Mouse (Mus musculus): ENCODE data around the gene Bri3. TPM values are rescaled to one million over a fixed set of nuclear protein-coding genes. Genes with fewer than 3 reads are reported as not detected.
A peak's percentile ranks its signal among the peaks of the same experiment; 100 is the strongest.

Bri3 gene
- total and polyA plus RNA-seq, 2 experiments from 2014 or later: 18.2 to 114 TPM

- H3K4me3 ChIP-seq (ENCODE audit: low read length): no peak overlapping the region
- no peak for TF ChIP-seq CTCF (IDR thresholded peaks at IDR 0.05; ENCODE audit: low read depth)
- 63% methylated on average over 8 of the region's 8 CpGs for WGBS
Observed at GRCm38 (mm10) chr5:144267535-144268241, 23.5 kb downstream of the Bri3 start.

GRCm38 (mm10) chr5:144269926-144270325, 25.7 kb downstream of the Bri3 start:
- no peak overlapping the region for H3K4me2 ChIP-seq (ENCODE audit: low read depth, low read length)
- H3K4me3 ChIP-seq (ENCODE audit: low read length): no peak overlapping the region
- H3K4me1 ChIP-seq (ENCODE audit: insufficient read depth, low read length): no peaks in the 10 kb centered on the region
- DNase-seq (ENCODE audit: low spot score) (no peak), ATAC-seq (no peak)
- H3K9me3 ChIP-seq (ENCODE audit: low read length): no peaks in the 10 kb centered on the region
- no peak overlapping the region for H3K9ac ChIP-seq (replicated peaks; ENCODE audit: low read length)
- no peak overlapping the region for H3K27ac ChIP-seq
- H3K36me3 ChIP-seq (ENCODE audit: insufficient read depth, low read length): peaks cover under 1% of the 10 kb centered on the region; the same call in 1 of the 2 replicates
- no peaks in the 10 kb centered on the region for H3K27me3 ChIP-seq (ENCODE audit: insufficient read depth, low read length)
- 92% methylated on average over 7 of the region's 7 CpGs for WGBS
- no peak for TF ChIP-seq CTCF (IDR thresholded peaks at IDR 0.05; ENCODE audit: low read depth)

More at GRCm38 (mm10) chr5:144267535-144268241, 23.5 kb downstream of the Bri3 start:
- no peaks in the 10 kb centered on the region for H3K27me3 ChIP-seq (ENCODE audit: insufficient read depth, low read length)
- H3K27ac ChIP-seq: no peak overlapping the region
- peak; percentile 43 for DNase-seq (ENCODE audit: low spot score)
- H3K9me3 ChIP-seq (ENCODE audit: low read length): no peaks in the 10 kb centered on the region
- H3K9ac ChIP-seq (replicated peaks; ENCODE audit: low read length): no peak overlapping the region
- ATAC-seq: no peak
- no peaks in the 10 kb centered on the region for H3K4me1 ChIP-seq (ENCODE audit: insufficient read depth, low read length)
- H3K4me2 ChIP-seq (ENCODE audit: low read depth, low read length): no peak overlapping the region
- peaks cover 8% of the 10 kb centered on the region; the same call in 1 of the 2 replicates for H3K36me3 ChIP-seq (ENCODE audit: insufficient read depth, low read length)

GRCm38 (mm10) chr5:144270420-144270819, 26.2 kb downstream of the Bri3 start:
- H3K4me2 ChIP-seq (ENCODE audit: low read depth, low read length): no peak overlapping the region
- H3K27ac ChIP-seq: no peak overlapping the region
- no peak for TF ChIP-seq CTCF (IDR thresholded peaks at IDR 0.05; ENCODE audit: low read depth)
- ATAC-seq (no peak), DNase-seq (ENCODE audit: low spot score) (no peak)
- H3K4me1 ChIP-seq (ENCODE audit: insufficient read depth, low read length): no peaks in the 10 kb centered on the region
- H3K27me3 ChIP-seq (ENCODE audit: insufficient read depth, low read length): no peaks in the 10 kb centered on the region
- no peaks in the 10 kb centered on the region; the same call in 1 of the 2 replicates for H3K36me3 ChIP-seq (ENCODE audit: insufficient read depth, low read length)
- no peaks in the 10 kb centered on the region for H3K9me3 ChIP-seq (ENCODE audit: low read length)
- H3K4me3 ChIP-seq (ENCODE audit: low read length): no peak overlapping the region
- no peak overlapping the region for H3K9ac ChIP-seq (replicated peaks; ENCODE audit: low read length)
- WGBS: 90% methylated on average over 8 of the region's 8 CpGs

DNA sequence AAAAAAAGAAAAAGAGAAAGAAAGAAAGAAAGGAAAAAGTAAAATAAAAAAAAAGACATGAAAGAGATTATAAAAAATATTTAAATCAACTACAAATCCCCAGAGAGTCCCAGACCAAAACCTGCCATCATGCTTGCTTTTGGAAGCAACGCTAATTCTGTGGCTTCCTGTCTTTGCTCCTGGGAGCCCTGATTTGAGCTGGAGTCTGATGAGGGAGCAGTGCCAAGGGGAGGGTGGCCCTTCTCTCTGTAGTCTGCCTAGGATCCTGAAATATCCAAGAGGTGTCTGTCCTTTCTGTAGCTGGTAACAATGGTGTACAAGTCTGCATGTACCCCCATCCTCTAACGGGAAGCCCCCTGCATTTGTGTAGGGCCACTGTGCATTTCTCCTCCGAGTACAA, 26.9 kb downstream of the Bri3 start:
- ATAC-seq (no peak), DNase-seq (ENCODE audit: low spot score) (no peak)
- Histone ChIP-seq H3K9me3 (ENCODE audit: low read length) (no peaks in the 10 kb centered on the region), H3K4me1 (ENCODE audit: insufficient read depth, low read length) (no peaks in the 10 kb centered on the region), H3K4me3 (ENCODE audit: low read length) (no peak overlapping the region), H3K4me2 (ENCODE audit: low read depth, low read length) (no peak overlapping the region), H3K27ac (no peak overlapping the region), H3K27me3 (ENCODE audit: insufficient read depth, low read length) (no peaks in the 10 kb centered on the region), H3K9ac (replicated peaks; ENCODE audit: low read length) (no peak overlapping the region), H3K36me3 (ENCODE audit: insufficient read depth, low read length) (no peaks in the 10 kb centered on the region; the same call in 1 of the 2 replicates)
- TF ChIP-seq CTCF (IDR thresholded peaks at IDR 0.05; ENCODE audit: low read depth): no peak
- WGBS: 67% methylated on average over 3 of the region's 3 CpGs

- Histone ChIP-seq H3K27me3 (ENCODE audit: insufficient read depth, low read length) (no peaks in the 10 kb centered on the region), H3K4me3 (ENCODE audit: low read length) (no peak overlapping the region), H3K36me3 (ENCODE audit: insufficient read depth, low read length) (no peaks in the 10 kb centered on the region), H3K4me1 (ENCODE audit: insufficient read depth, low read length) (no peaks in the 10 kb centered on the region), H3K4me2 (ENCODE audit: low read depth, low read length) (no peak overlapping the region), H3K9me3 (ENCODE audit: low read length) (no peaks in the 10 kb centered on the region), H3K27ac (no peak overlapping the region), H3K9ac (replicated peaks; ENCODE audit: low read length) (no peak overlapping the region)
- ATAC-seq: no peak
- DNase-seq (ENCODE audit: low spot score): no peak
- 71% methylated on average over 5 of the region's 5 CpGs for WGBS
- no peak for TF ChIP-seq CTCF (IDR thresholded peaks at IDR 0.05; ENCODE audit: low read depth)
Observed at GRCm38 (mm10) chr5:144271772-144272171, 27.5 kb downstream of the Bri3 start.

- ATAC-seq (no peak), DNase-seq (ENCODE audit: low spot score) (no peak)
- Histone ChIP-seq H3K27me3 (ENCODE audit: insufficient read depth, low read length) (no peaks in the 10 kb centered on the region), H3K4me1 (ENCODE audit: insufficient read depth, low read length) (no peaks in the 10 kb centered on the region), H3K9me3 (ENCODE audit: low read length) (no peaks in the 10 kb centered on the region), H3K27ac (no peak overlapping the region), H3K4me2 (ENCODE audit: low read depth, low read length) (no peak overlapping the region), H3K4me3 (ENCODE audit: low read length) (no peak overlapping the region), H3K36me3 (ENCODE audit: insufficient read depth, low read length) (no peaks in the 10 kb centered on the region), H3K9ac (replicated peaks; ENCODE audit: low read length) (no peak overlapping the region)
- 53% methylated on average over 6 of the region's 6 CpGs for WGBS
- no peak for TF ChIP-seq CTCF (IDR thresholded peaks at IDR 0.05; ENCODE audit: low read depth)
Observed at GRCm38 (mm10) chr5:144274904-144275303, 30.7 kb downstream of the Bri3 start.
